Mouse (Mus musculus) bone marrow, adult 2 months (tissue): Measurements from ENCODE around the gene Arid1b.

Source experiments
- CTCF ChIP-seq: fragments of 200-500 bp; IDR thresholded peaks from 2 replicates; pipeline ENCODE4 v1.5.1; 2011; ENCODE audit warnings: low read length, control low read depth; ENCODE audit not compliant: control insufficient read depth, insufficient read depth
- POLR2A ChIP-seq: fragments of 200-500 bp; IDR thresholded peaks from 2 replicates; pipeline ENCODE4 v1.6.1; 2011; ENCODE audit warnings: low read depth, mild to moderate bottlenecking, control low read depth, low read length, borderline replicate concordance; ENCODE audit not compliant: control insufficient read depth

DNA sequence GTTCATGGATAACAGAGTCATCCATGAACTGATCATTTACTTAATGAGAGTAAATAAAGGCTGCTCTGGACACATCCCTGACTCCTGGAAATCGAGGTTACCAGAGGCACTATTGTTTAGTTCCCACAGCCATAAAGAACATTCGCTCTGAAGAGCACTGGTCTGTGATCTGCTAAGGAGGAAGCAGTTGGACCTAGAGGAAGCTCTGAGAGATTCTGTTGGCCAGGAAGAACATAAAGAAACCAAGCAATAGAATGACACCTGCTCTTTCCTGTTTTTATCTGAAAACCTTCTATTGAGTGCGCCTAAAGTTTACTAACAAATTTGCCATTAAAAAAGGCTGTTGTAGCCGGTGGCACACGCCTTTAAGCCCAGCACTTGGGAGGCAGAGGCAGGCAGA is 94.7 kb downstream of the Arid1b start:
- TF ChIP-seq POLR2A = no peak
- TF ChIP-seq CTCF = no peak
